Mouse (Mus musculus) mouse embryonic stem cell (cell line): Measurements from ENCODE around the gene Tra2a.

Source experiments
- in situ Hi-C, 2 experiments: fragments of 300-500 bp; cut with MboI; formaldehyde crosslinking; loops; 1 replicate in 1 of 2; 3 replicates in 1 of 2; pipeline ENCODE4 v1.14.3; 2019 to 2020; ENCODE audit warnings: low sequenced_read_pairs in 2 of 2, low pct_unique_long_range_greater_than_20kb in 1 of 2, mixed read lengths in 1 of 2; ENCODE audit not compliant: unreplicated experiment in 1 of 2

Tra2a gene

GRCm38 (mm10) chr6:49247246-49247645 is 16.6 kb downstream of the Tra2a start:
- in situ Hi-C loops: loop anchor here in 1 of 2 experiments (5.0 kb wide), 1 partner anchor 110 kb away; no protein-coding TSS in a partner anchor

GRCm38 (mm10) chr6:49242331-49242730 is 21.5 kb downstream of the Tra2a start:
- in situ Hi-C loops: no loop called here

GRCm38 (mm10) chr6:49241562-49241961 is 22.3 kb downstream of the Tra2a start:
- in situ Hi-C loops: no loop called here

- in situ Hi-C loops: no loop called here
Observed at GRCm38 (mm10) chr6:49236331-49236730, 27.5 kb downstream of the Tra2a start.

GRCm38 (mm10) chr6:49233356-49233755 is 30.5 kb downstream of the Tra2a start:
- in situ Hi-C loops: no loop called here

- in situ Hi-C loops: loop anchor here in 1 of 2 experiments (5.0 kb wide), 1 partner anchor 129 kb away; no protein-coding TSS in a partner anchor
Observed at GRCm38 (mm10) chr6:49228126-49228679, 35.6 kb downstream of the Tra2a start.

GRCm38 (mm10) chr6:49227184-49227735 is 36.6 kb downstream of the Tra2a start:
- in situ Hi-C loops: loop anchor here in 1 of 2 experiments (5.0 kb wide), 1 partner anchor 130 kb away; no protein-coding TSS in a partner anchor

- in situ Hi-C loops: loop anchor here in 1 of 2 experiments (5.0 kb wide), 1 partner anchor 132 kb away; no protein-coding TSS in a partner anchor
Observed at GRCm38 (mm10) chr6:49225728-49226123, 38.1 kb downstream of the Tra2a start.

GRCm38 (mm10) chr6:49224923-49225727 is 38.7 kb downstream of the Tra2a start:
- in situ Hi-C loops: loop anchor here in 1 of 2 experiments (5.0 kb wide), 1 partner anchor 132 kb away; no protein-coding TSS in a partner anchor

GRCm38 (mm10) chr6:49221906-49222305 is 41.9 kb downstream of the Tra2a start:
- in situ Hi-C loops: no loop called here

- in situ Hi-C loops: no loop called here
Observed at GRCm38 (mm10) chr6:49219920-49220604, 43.8 kb downstream of the Tra2a start.

GRCm38 (mm10) chr6:49219001-49219560 is 44.8 kb downstream of the Tra2a start:
- in situ Hi-C loops: no loop called here

GRCm38 (mm10) chr6:49218275-49218802 is 45.5 kb downstream of the Tra2a start:
- in situ Hi-C loops: no loop called here

GRCm38 (mm10) chr6:49217581-49218274 is 46.1 kb downstream of the Tra2a start:
- in situ Hi-C loops: no loop called here

- in situ Hi-C loops: no loop called here
Observed at GRCm38 (mm10) chr6:49216811-49217542, 46.9 kb downstream of the Tra2a start.

GRCm38 (mm10) chr6:49215748-49216585 is 47.9 kb downstream of the Tra2a start:
- in situ Hi-C loops: no loop called here
